Mouse (Mus musculus): ENCODE results near the gene Spg20.

DNA sequence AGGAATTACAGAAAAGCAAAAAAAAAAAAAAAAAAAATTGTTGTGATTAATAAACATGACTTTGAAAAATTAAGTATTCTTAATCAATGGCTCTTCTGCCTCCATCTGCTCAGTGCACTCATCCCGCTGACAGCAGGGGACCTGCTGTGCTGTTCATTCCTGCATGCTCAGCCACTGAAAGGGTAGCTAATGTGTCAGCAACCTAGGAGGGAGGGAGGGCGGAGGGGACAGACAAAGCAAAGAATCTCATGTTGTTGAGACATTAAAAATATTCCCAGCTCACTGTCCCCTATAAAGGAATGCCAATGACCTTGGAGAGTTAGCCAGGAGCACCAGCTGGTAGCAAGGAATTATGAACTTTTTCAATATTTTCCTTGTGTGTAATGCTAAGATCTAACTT is 13.9 kb upstream of the Spg20 start:
- TF ChIP-seq CTCF (IDR thresholded peaks at IDR 0.05; ENCODE audit: extremely low read depth, insufficient read length, insufficient replicate concordance, low read depth, low read length) = no peak
- no peak for TF ChIP-seq POLR2A (IDR thresholded peaks at IDR 0.05; ENCODE audit: low read depth, low read length)

Measured in small intestine, adult 2 months (tissue).